Mouse (Mus musculus) testis, adult 2 months (tissue): Measurements from ENCODE around the gene Ldlr.

Source experiments
- CTCF ChIP-seq: fragments of 200-500 bp; IDR thresholded peaks from 2 replicates; pipeline ENCODE4 v1.5.1; 2012; ENCODE audit warnings: low read depth, mild to moderate bottlenecking, inconsistent platforms, low read length, moderate library complexity; ENCODE audit not compliant: control insufficient read depth, insufficient read depth, insufficient replicate concordance
- POLR2A ChIP-seq: fragments of 200-500 bp; IDR thresholded peaks from 2 replicates; pipeline ENCODE4 v1.6.1; 2012; ENCODE audit warnings: low read depth, mild to moderate bottlenecking, inconsistent platforms, low read length, moderate library complexity; ENCODE audit not compliant: control insufficient read depth

DNA sequence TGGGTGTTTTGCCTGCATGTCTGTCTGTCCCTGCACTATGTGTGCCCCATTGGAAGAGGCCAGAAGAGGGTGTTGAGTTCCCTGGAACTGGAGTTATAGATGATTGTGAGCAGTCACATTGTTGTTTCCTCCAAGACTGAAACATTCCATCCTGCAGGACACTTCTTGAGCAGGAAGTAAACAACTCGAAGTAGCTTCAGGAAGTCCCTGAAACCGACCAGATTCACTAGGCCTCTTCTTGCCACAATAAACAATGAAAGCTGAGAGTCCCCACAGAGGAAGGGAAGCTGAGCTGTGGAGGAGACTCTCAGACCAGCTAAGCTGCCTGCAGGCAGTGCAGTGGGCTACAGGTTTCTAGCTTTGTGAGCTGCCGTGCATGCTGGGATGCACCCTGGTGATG, 54.4 kb downstream of the Ldlr start:
- TF ChIP-seq CTCF: no peak
- TF ChIP-seq POLR2A: no peak
